Mouse (Mus musculus) heart, postnatal 0 days (tissue): Measurements from ENCODE around the gene Cers6.

Experiments used
- CTCF ChIP-seq: IDR thresholded peaks from 2 replicates; pipeline ENCODE4 v1.5.1; 2016; ENCODE audit warnings: antibody characterized with exemption, control low read depth, low read depth
- EP300 ChIP-seq: IDR thresholded peaks from 2 replicates; pipeline ENCODE4 v1.6.1; 2016; ENCODE audit warnings: antibody characterized with exemption, low read depth

- TF ChIP-seq CTCF (no peak), EP300 (no peak)
Observed at GRCm38 (mm10) chr2:68957831-68958230, 96.6 kb downstream of the Cers6 start.
